Mouse (Mus musculus): ENCODE measurements at regions not wholly inside any gene's neighbourhood (a gene's known extent, or its start where the extent isn't known, plus 50 kb on each side); places are given as distances from the start of the nearest gene placed in this dataset.

DNA sequence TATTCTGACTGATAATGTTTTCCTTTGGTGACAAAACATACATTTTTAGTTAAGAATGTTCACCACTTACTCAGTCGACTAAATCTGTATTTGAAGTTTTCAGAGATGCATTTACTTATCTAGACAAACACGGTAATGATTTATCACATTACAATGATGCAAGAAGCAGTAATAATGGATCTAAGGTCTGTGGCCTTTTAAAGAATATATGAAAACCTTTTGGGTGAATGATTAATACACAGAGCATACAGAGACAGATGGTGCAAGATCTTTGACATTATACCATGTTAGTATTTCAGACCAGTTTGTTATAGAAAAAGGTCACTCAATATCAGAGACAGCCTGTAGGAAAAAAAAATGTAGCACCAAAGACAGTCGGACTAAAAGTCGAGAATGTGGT, 1004.2 kb upstream of the Ncam2 start:
- H3K4me1 ChIP-seq (ENCODE audit: control insufficient read depth, insufficient read depth, low read length), result no peaks in the 10 kb centered on the region
- no peaks in the 10 kb centered on the region for H3K36me3 ChIP-seq (ENCODE audit: control insufficient read depth, insufficient read depth, low read length)
- H3K4me2 ChIP-seq (ENCODE audit: low read depth, low read length), result no peak overlapping the region
- ATAC-seq (ENCODE audit: low read depth), result no peak
- no peak overlapping the region for H3K9ac ChIP-seq (ENCODE audit: low read depth, low read length)
- no peaks in the 10 kb centered on the region for H3K9me3 ChIP-seq (ENCODE audit: control insufficient read depth, low read length)
- H3K27me3 ChIP-seq (replicated peaks; ENCODE audit: control insufficient read depth, insufficient read depth, low read length), result no peaks in the 10 kb centered on the region
- no peak for DNase-seq (ENCODE audit: low spot score)
- WGBS, result 80% methylated on average over 4 of the region's 4 CpGs
- no peak overlapping the region for H3K4me3 ChIP-seq (ENCODE audit: low read depth, low read length)
- no peak overlapping the region for H3K27ac ChIP-seq (replicated peaks; ENCODE audit: low read depth, low read length)

- Histone ChIP-seq H3K4me3 (ENCODE audit: low read depth, low read length) (no peak overlapping the region), H3K9ac (ENCODE audit: low read depth, low read length) (no peak overlapping the region), H3K4me2 (ENCODE audit: low read depth, low read length) (no peak overlapping the region), H3K4me1 (ENCODE audit: control insufficient read depth, insufficient read depth, low read length) (no peaks in the 10 kb centered on the region), H3K27ac (replicated peaks; ENCODE audit: low read depth, low read length) (no peak overlapping the region), H3K36me3 (ENCODE audit: control insufficient read depth, insufficient read depth, low read length) (no peaks in the 10 kb centered on the region), H3K27me3 (replicated peaks; ENCODE audit: control insufficient read depth, insufficient read depth, low read length) (no peaks in the 10 kb centered on the region), H3K9me3 (ENCODE audit: control insufficient read depth, low read length) (no peaks in the 10 kb centered on the region)
- no peak for ATAC-seq (ENCODE audit: low read depth)
- 82% methylated on average over 3 of the region's 3 CpGs for WGBS
- DNase-seq (ENCODE audit: low spot score), result no peak
These were observed 997.7 kb upstream of the Ncam2 start for GRCm38 (mm10) chr16:80202811-80203210.

GRCm38 (mm10) chr16:80212769-80213168, 987.7 kb upstream of the Ncam2 start:
- H3K4me1 ChIP-seq (ENCODE audit: control insufficient read depth, insufficient read depth, low read length), result no peaks in the 10 kb centered on the region

GRCm38 (mm10) chr16:80255441-80255840, 945.1 kb upstream of the Ncam2 start:
- no peaks in the 10 kb centered on the region for H3K27me3 ChIP-seq (replicated peaks; ENCODE audit: control insufficient read depth, insufficient read depth, low read length)
- DNase-seq (ENCODE audit: low spot score) (no peak), ATAC-seq (ENCODE audit: low read depth) (no peak)
- no peaks in the 10 kb centered on the region for H3K4me1 ChIP-seq (ENCODE audit: control insufficient read depth, insufficient read depth, low read length)
- H3K27ac ChIP-seq (replicated peaks; ENCODE audit: low read depth, low read length), result no peak overlapping the region
- H3K4me2 ChIP-seq (ENCODE audit: low read depth, low read length), result no peak overlapping the region
- no peak overlapping the region for H3K4me3 ChIP-seq (ENCODE audit: low read depth, low read length)
- H3K9me3 ChIP-seq (ENCODE audit: control insufficient read depth, low read length), result no peaks in the 10 kb centered on the region
- no peaks in the 10 kb centered on the region for H3K36me3 ChIP-seq (ENCODE audit: control insufficient read depth, insufficient read depth, low read length)
- no peak overlapping the region for H3K9ac ChIP-seq (ENCODE audit: low read depth, low read length)

More at GRCm38 (mm10) chr16:80212769-80213168, 987.7 kb upstream of the Ncam2 start:
- H3K9me3 ChIP-seq (ENCODE audit: control insufficient read depth, low read length), result no peaks in the 10 kb centered on the region
- no peak for DNase-seq (ENCODE audit: low spot score)
- no peaks in the 10 kb centered on the region for H3K36me3 ChIP-seq (ENCODE audit: control insufficient read depth, insufficient read depth, low read length)
- no peaks in the 10 kb centered on the region for H3K27me3 ChIP-seq (replicated peaks; ENCODE audit: control insufficient read depth, insufficient read depth, low read length)
- H3K27ac ChIP-seq (replicated peaks; ENCODE audit: low read depth, low read length), result no peak overlapping the region
- H3K9ac ChIP-seq (ENCODE audit: low read depth, low read length), result no peak overlapping the region
- H3K4me3 ChIP-seq (ENCODE audit: low read depth, low read length), result no peak overlapping the region
- H3K4me2 ChIP-seq (ENCODE audit: low read depth, low read length), result no peak overlapping the region
- ATAC-seq (ENCODE audit: low read depth), result no peak

DNA sequence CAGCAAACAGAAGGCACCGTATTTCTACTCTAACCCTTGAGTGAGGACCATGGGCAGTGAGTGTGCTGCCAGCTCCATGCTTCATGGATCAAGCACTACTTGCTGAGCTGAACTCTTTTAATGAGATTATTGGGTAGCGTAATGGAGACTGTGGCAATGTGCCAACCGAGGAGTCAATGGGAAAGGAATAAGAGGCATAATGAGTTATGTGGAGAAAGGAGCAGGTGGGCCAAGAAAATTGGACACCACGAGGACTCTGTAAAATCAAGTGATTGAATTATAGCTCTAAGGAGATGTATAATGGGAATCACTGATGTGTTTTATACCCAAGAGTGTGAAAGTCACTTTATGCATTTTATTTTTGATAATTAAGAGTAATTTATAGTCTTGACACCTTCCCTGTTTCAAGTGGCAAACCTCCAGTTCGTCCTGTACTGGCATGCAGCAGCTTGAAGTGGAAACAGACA, 934.3 kb upstream of the Ncam2 start:
- Histone ChIP-seq H3K4me3 (ENCODE audit: low read depth, low read length) (no peak overlapping the region), H3K36me3 (ENCODE audit: control insufficient read depth, insufficient read depth, low read length) (no peaks in the 10 kb centered on the region), H3K4me2 (ENCODE audit: low read depth, low read length) (no peak overlapping the region), H3K9me3 (ENCODE audit: control insufficient read depth, low read length) (no peaks in the 10 kb centered on the region), H3K9ac (ENCODE audit: low read depth, low read length) (no peak overlapping the region), H3K27ac (replicated peaks; ENCODE audit: low read depth, low read length) (no peak overlapping the region), H3K27me3 (replicated peaks; ENCODE audit: control insufficient read depth, insufficient read depth, low read length) (no peaks in the 10 kb centered on the region), H3K4me1 (ENCODE audit: control insufficient read depth, insufficient read depth, low read length) (no peaks in the 10 kb centered on the region)
- ATAC-seq (ENCODE audit: low read depth) (peak; percentile 65), DNase-seq (ENCODE audit: low spot score) (peak; percentile 39)
- WGBS, result 62% methylated on average over 5 of the region's 5 CpGs

- H3K27me3 ChIP-seq (replicated peaks; ENCODE audit: control insufficient read depth, insufficient read depth, low read length), result no peaks in the 10 kb centered on the region
- no peak overlapping the region for H3K9ac ChIP-seq (ENCODE audit: low read depth, low read length)
- H3K27ac ChIP-seq (replicated peaks; ENCODE audit: low read depth, low read length), result no peak overlapping the region
- DNase-seq (ENCODE audit: low spot score), result peak; percentile 18
- ATAC-seq (ENCODE audit: low read depth), result no peak; the same call in 1 of the 2 replicates
- no peaks in the 10 kb centered on the region for H3K36me3 ChIP-seq (ENCODE audit: control insufficient read depth, insufficient read depth, low read length)
- H3K9me3 ChIP-seq (ENCODE audit: control insufficient read depth, low read length), result no peaks in the 10 kb centered on the region
- WGBS, result 47% methylated on average over 5 of the region's 5 CpGs
- no peak overlapping the region for H3K4me3 ChIP-seq (ENCODE audit: low read depth, low read length)
- no peaks in the 10 kb centered on the region for H3K4me1 ChIP-seq (ENCODE audit: control insufficient read depth, insufficient read depth, low read length)
- H3K4me2 ChIP-seq (ENCODE audit: low read depth, low read length), result no peak overlapping the region
These were observed 928.0 kb upstream of the Ncam2 start for GRCm38 (mm10) chr16:80272291-80273123.
